Mouse (Mus musculus): ENCODE results near the gene Hnrnph3.

The Hnrnph3 gene

DNA sequence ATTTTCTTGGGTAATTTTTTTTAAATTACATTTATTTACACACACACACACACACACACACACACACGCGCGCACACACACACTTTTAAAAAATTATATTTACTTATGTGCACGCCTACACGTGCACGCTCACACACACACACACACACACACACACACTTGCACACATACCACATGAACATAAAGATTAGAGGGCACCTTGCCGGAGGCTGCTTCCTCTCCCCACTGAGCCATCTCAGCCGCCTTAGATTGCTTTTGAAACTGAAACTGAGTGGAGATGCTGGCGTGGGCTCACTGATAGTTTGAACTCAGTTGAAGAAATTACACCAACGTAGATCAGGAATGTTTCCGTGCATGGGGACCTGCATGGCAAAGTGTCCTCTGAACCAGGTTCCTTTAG, 39.9 kb downstream of the Hnrnph3 start:
- DNase-seq (ENCODE audit: low spot score), result no peak

DNA sequence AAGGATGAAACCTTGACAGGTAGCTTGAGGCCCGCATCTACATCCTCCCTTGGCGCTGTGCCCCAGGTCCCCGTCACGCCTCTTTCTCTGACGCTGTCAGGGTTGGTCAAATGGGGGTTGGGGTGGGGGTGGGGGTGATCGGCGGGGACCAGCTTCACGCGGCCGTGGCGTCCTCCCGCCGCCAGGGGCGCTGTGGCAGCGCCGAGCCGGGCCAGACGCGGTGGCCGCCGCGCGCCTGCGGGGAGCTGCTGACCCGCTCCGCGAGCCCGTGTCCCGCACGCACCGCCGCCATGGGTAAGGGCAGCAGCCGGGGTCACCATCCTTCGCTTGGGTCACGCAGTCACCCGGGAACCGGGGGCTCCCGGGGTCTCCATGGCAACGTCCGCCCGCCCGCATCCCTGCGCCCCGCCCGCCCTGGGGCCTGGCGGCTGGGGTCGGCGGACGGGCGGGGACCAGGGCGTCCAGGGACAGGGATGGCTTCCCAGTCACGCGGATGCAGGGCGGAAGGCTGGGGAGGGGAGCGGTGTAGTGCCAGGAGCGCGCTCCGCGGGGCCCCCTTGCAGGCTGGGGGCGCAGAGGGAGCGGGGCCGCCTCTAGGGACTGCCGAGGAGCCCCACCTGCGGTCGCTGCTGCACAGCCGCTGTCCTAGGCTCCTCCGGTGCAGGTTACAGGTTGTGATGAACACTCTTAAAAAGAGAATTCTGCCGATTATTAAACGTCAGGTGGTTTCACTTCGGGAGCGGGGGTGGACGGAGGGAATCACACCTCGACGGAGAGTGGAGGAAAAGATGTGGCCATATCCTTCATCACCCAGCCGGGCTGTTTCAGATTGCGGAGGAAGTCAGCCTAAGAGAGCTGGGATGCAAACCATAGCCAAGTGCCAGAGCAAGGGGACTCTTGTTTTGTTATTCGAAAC, 43.7 kb downstream of the Hnrnph3 start, which contains the start of gene Rufy2:
Gene Rufy2 (plus strand): TSS at position 185 of the 916 bp plus-strand sequence.
- peak; percentile 75 for DNase-seq (ENCODE audit: low spot score)

- DNase-seq (ENCODE audit: low spot score), result no peak
These were observed 44.4 kb downstream of the Hnrnph3 start for GRCm38 (mm10) chr10:62979667-62980038.

GRCm38 (mm10) chr10:62971821-62972220, 52.2 kb downstream of the Hnrnph3 start:
- no peak for DNase-seq (ENCODE audit: low spot score)

DNA sequence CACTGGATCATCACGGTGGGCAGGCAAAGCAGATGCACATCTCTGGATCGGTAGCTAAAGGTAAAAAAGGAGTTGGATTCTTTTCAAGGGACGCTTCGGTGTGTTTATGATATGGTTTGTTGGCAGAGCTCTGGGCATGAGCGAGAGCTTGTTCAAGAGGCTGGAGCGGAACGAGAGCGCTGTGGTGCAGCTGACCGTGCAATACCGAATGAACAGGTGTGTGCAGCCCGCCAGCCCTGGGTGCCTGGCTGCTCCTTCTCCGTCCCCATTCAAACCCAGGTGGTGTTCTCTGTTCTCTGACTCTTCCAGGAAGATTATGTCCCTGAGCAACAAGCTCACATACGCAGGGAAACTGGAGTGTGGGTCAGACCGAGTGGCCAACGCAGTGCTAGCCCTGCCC, 57.7 kb downstream of the Hnrnph3 start:
- no peak for DNase-seq (ENCODE audit: low spot score)

GRCm38 (mm10) chr10:62965796-62966195, 58.2 kb downstream of the Hnrnph3 start:
- DNase-seq (ENCODE audit: low spot score), result no peak
